Mouse (Mus musculus) retina, postnatal 1 day (tissue): Measurements from ENCODE around the gene Cx3cl1.

Experiments used
- DNase-seq: peaks from one replicate; pipeline ENCODE4 v3.0.0-alpha.2; 2012

Cx3cl1 gene

GRCm38 (mm10) chr8:94771941-94772670, at the start of gene Cx3cl1:
TSS of gene Cx3cl1 (plus strand) at chr8:94772009.
- DNase-seq, result peak; percentile 85

DNA sequence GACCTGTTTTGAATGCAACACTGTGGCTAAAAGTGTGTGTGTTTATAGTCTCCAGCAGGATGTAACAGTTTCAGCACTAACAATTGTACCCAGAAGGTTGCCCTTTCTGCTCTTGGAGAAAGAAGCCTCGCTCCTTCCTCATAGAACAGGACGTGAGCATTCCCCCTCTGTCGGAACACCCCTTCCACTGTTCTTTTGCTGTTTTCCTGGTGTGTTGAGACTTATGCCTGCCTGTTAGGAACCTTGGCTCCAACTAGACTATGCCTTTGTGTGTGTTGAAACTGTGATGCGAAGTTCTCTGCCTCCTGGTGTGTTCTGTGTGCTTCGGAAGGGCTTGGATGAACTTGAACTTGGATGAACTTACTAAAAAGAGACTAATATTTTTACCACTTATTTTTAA, 45.8 kb upstream of the Cx3cl1 start:
- no peak for DNase-seq

DNA sequence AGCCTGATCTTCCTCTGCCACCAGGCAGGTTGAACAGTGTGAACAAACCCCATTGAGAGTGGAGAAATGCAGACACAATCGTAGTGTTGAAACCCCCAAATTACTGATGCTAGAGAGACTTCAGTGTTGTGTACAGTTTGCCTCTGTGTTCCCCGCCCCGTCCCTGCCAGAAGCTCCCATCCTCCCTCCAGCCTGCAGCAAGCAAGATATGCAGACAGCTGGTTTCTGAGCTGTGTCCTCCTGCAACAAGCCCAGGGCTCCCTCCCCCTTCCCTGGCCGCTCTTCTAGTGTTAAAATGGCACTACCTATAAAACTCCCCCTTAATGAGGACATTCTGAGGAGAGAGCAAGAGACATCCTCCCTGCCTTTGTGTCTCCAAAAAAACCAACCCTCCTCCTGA, 42.5 kb upstream of the Cx3cl1 start:
- no peak for DNase-seq

DNA sequence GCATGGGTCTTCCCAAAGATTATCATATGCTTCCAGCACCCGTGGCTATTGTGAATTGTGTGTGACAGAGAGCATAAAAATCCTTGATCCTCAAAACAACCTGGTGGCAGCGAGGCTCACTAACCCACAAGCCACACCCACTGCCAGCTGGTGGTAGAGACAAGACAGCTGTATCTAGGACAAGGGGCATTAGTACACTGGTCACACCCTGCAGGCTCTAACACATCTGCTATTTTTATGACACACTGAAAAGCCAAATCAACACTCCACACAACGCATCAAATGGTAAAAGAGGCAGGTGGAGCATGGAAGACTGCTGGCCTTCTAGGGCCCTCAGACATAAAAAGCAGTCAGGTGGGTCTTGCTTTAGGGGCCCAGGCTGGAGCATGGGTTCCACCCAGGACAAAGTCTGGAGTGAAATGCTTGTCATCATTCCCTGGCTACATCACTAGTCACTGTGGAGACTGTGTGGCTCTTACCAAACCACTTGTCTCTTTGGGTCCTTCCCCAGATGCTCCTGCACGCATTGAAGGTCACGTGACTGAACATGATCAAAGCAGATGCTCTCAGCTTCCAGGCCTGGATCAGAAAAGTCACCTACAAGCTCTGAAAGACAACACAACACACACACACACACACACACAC, 37.9 kb upstream of the Cx3cl1 start:
- DNase-seq, result peak; percentile 69

- no peak for DNase-seq
Measured at GRCm38 (mm10) chr8:94734735-94735350, 37.0 kb upstream of the Cx3cl1 start.

- DNase-seq, result no peak
Measured at GRCm38 (mm10) chr8:94735426-94736094, 36.2 kb upstream of the Cx3cl1 start.

DNA sequence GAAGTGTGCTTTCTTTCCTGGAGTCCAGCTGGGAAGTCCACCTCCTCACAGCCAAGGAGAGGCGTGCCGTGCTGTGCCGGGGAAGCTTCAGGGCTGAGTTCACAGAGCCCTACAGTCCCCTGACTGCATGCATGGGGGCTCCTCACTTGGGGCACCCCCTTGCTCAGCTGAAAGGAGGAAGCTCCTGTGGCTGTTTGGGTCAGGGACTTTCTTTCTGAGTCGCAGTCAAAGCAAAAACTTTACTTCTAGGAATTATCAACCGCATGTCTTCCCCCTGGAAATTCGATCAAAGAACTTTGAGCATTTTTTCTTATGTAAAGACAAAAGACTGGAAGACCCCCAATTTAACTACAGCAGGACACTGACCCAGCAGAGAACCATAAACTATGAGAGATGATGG, 32.0 kb upstream of the Cx3cl1 start:
- DNase-seq, result no peak

- DNase-seq, result no peak
Measured at GRCm38 (mm10) chr8:94740591-94740990, 31.2 kb upstream of the Cx3cl1 start.

GRCm38 (mm10) chr8:94741726-94742125, 30.1 kb upstream of the Cx3cl1 start:
- no peak for DNase-seq

- DNase-seq, result no peak
Measured at GRCm38 (mm10) chr8:94744484-94744883, 27.3 kb upstream of the Cx3cl1 start.

DNA sequence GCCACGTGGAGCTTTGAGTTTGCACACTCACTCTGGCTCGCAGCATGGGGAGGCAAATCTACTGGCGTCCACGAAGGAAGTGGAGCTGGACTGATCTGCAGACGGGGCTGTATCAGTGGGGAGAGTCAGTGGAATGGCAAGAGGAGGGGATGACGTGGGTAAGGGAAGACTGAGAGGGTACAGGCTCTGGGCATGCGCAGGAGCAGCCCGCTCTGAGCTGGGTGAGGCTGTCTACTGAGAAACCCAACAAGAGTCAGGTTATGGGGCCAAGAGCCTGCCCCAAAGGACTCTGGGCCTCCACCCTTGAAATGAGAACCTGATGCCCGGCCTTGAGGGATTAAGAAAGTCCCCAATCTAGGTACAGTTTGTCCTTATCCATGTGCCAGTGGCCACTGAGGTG, 26.8 kb upstream of the Cx3cl1 start:
- DNase-seq, result no peak

GRCm38 (mm10) chr8:94745476-94746184, 26.2 kb upstream of the Cx3cl1 start, which contains the start of gene Ccl22:
TSS of gene Ccl22 (plus strand) at chr8:94745590.
- no peak for DNase-seq

DNA sequence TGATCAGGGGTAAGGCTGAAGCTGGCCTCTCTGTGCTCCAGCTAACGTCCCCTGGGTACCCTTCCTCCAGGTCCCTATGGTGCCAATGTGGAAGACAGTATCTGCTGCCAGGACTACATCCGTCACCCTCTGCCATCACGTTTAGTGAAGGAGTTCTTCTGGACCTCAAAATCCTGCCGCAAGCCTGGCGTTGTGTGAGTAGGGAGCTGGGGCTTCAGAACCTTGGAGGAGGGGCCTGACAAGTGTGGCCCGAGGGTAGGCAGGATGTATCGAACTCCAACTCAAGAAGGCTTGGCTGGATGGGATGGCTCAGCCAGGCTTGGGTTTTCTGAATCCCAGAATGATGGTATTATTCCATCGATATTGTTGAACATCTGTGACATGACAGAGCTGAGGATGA, 25.0 kb upstream of the Cx3cl1 start:
- DNase-seq, result no peak

DNA sequence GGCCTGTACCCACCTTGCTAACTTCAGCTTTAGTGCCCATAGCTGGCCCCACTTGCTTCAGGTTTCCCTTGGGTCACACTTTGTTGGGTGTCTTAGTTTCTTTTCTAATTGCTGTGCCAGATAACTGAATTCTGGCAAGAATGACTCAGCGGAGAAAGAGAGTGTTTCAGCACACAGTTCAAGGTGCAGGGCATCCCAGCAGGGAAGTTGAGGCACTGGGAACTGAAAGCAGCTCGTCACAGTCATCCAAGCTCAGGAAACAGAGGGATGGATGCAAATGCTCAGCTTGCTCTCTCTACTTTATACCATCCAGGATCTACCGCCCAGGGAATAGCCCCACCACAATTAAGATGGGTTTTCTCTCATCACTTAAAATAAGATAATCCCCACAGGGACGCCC, 23.4 kb upstream of the Cx3cl1 start:
- DNase-seq, result no peak

DNA sequence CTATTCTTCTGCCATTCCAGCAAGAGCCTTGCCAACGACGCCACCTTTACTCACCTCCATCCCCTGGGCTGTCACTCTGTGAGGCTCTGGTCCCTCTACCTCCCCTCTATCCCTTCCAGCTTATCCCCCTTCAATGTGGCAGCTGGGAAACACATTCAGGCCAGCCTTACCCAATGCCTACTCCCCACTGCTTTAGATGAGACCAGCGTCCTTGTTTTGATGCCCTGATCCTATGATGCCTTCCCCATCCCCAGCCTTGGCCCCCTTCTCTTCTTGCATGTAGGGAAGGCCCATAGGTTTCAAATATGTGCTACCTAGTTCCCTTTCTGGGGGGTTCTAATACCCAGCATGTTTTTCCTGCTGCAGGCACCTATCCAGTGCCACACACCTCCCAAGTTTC, 21.9 kb upstream of the Cx3cl1 start:
- no peak for DNase-seq

- DNase-seq, result no peak
Measured at GRCm38 (mm10) chr8:94751023-94751849, 20.6 kb upstream of the Cx3cl1 start.

DNA sequence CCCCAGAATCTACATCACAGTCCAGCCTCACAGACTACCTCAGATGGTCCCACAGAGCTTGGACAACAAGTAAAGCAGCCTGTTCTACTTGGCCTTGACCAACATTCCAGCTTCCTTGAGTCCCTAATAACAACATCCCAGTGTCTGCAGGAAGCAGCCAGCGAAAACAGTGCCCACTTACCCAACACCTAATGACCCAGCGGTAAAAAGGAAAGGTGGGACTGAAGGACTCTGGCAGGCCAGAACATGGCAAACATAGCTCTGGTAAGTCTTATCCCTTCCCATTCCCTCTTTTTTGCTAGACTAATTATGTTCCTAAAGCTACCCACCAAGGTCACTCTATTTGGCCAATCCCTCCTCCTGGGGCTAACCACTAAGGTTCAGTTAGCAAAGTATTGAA, 17.8 kb upstream of the Cx3cl1 start:
- DNase-seq, result no peak

DNA sequence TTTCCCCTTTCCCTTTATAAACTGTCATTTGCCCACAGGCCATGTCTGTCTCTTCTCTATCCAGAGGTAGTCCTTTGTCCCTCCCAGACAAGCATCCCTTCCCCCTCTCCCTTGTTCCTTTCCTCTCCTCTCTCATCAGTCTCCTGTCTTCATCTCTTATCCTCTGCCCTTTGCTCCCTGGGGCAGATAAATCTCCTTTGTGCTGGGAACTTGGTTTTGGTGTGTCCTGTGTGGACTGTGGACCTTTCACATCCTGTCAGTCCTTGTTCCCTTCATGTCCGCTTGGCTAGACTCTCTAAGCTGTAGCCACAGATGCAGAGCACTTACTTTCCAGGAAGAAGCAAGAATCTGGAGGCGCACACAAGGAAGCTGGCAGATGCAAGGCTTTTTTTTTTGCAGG, 17.3 kb upstream of the Cx3cl1 start:
- DNase-seq, result peak; percentile 89

- no peak for DNase-seq
Measured at GRCm38 (mm10) chr8:94767035-94767434, 4.8 kb upstream of the Cx3cl1 start.

DNA sequence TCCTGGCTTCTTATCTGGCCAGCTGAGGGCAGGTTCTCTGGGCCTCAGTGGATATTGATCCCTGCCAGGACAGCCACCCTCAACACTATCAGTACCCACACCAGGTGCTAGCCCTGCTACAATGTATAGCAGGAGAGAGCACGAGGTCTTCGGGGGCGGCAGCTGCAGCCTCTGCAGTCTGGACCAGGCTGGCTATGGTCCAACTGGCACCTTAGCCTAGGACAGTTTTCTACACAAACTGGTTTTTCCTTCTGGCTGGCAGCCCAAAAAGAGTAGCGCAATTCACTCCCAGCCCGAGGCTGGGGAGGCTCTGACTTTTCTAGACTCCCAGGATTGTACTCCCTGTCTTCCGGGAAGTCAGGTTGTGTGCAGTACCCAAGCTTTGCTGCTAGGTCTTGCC, 864 bp upstream of the Cx3cl1 start:
- DNase-seq, result peak; percentile 7

- no peak for DNase-seq
Measured at GRCm38 (mm10) chr8:94773048-94773447, 1.2 kb downstream of the Cx3cl1 start.

- peak; percentile 51 for DNase-seq
Measured at GRCm38 (mm10) chr8:94773700-94774171, 1.9 kb downstream of the Cx3cl1 start.
